Mouse (Mus musculus) adrenal gland, adult 8-10 months (tissue): ENCODE data around the gene Uggt2. TPM values are rescaled to one million over a fixed set of nuclear protein-coding genes. Genes with fewer than 3 reads are reported as not detected.

Source experiments
- DNase-seq: peaks from one replicate; pipeline ENCODE4 v3.0.0; 2022
- total RNA-seq, 4 experiments: library from RNA; stranded (reverse); gene quantifications; 2 replicates each; pipeline ENCODE4 v1.2.4; 2022

The Uggt2 gene
- total RNA-seq, 4 experiments from 2014 or later, result 13.2 to 26.1 (median 19.4) TPM

GRCm38 (mm10) chr14:118980890-118981289 is 118.3 kb downstream of the Uggt2 start:
- DNase-seq, result no peak

DNA sequence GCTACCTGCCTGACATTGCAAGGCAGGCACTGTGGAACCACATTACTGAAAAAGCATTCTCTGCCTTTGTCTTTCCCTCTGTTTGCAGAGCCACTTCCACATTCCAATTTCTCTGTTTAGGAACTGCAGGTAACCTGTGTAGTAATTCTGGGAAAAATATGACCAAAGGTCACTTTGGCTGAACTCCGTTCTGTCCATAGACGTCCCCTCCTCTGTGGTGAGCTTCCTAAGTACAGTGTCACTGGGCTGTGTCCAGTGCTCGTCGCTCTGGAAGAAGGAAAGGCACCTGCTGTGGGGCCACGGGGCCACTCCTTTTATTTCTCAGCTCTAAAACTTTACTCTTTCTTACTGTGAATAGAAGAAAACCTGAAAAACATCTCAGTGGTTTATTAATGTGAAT is 118.9 kb downstream of the Uggt2 start:
- DNase-seq, result no peak

GRCm38 (mm10) chr14:118979571-118980325 is 119.5 kb downstream of the Uggt2 start:
- no peak for DNase-seq

- no peak for DNase-seq
Measured at GRCm38 (mm10) chr14:118977136-118977816, 122.0 kb downstream of the Uggt2 start.

- DNase-seq, result no peak
Measured at GRCm38 (mm10) chr14:118972268-118972667, 127.0 kb downstream of the Uggt2 start.

GRCm38 (mm10) chr14:118967646-118968045 is 131.6 kb downstream of the Uggt2 start:
- no peak for DNase-seq

DNA sequence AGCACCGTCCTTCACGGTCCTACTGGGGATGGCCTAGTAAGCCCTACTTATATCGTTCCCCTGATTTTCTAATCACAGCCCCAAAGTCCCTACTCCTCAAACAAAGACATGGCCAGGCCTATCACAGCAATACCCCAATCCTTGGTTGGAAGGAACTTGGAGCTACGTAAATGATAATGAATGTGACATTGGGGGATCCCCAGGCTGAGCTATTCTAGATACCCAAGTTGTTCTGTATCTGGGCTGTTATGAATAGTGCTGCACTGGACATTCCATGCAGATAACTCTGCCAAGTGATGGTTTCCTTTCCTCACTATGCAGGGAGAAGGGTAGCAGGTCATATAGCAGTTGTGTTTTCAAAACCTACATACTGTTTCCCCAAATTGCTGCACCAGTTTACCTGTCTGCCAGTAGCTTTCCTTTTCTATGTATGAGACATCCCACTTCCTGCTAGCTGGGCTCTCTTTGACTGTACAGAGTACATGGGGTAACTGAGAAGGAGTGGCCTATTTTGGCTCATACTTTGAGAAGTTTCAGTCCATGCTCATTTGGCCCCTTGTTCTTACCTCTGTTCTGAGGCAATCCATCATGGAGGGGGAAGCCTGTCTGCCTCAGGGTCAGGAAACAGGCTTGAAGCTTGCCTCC is 133.8 kb downstream of the Uggt2 start:
- no peak for DNase-seq

GRCm38 (mm10) chr14:118958010-118958409 is 141.2 kb downstream of the Uggt2 start:
- DNase-seq, result no peak

GRCm38 (mm10) chr14:118951912-118952583 is 147.2 kb downstream of the Uggt2 start:
- no peak for DNase-seq

- DNase-seq, result no peak
Measured at GRCm38 (mm10) chr14:118948841-118949240, 150.4 kb downstream of the Uggt2 start.

GRCm38 (mm10) chr14:118944702-118945101 is 154.5 kb downstream of the Uggt2 start:
- no peak for DNase-seq

DNA sequence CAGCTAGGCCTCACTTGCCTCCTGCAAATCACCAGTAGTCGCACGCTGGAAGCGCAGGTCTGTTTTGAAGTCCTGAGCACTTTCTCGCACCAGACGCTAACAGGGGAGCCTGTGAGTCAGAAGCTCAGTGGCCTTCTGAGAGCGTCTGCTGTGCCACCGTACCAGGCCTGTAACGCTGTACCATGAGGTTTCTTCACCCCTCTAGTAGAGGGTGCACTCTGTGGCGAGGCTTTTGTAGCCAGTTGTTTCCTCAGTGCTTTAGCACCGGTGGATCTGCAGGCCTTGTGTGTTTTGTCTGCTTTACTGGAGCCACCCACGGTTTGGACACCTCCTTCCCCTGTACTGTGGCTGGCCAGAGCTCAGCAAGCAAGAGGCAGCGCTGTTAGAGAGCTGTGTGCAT is 157.2 kb downstream of the Uggt2 start:
- no peak for DNase-seq

DNA sequence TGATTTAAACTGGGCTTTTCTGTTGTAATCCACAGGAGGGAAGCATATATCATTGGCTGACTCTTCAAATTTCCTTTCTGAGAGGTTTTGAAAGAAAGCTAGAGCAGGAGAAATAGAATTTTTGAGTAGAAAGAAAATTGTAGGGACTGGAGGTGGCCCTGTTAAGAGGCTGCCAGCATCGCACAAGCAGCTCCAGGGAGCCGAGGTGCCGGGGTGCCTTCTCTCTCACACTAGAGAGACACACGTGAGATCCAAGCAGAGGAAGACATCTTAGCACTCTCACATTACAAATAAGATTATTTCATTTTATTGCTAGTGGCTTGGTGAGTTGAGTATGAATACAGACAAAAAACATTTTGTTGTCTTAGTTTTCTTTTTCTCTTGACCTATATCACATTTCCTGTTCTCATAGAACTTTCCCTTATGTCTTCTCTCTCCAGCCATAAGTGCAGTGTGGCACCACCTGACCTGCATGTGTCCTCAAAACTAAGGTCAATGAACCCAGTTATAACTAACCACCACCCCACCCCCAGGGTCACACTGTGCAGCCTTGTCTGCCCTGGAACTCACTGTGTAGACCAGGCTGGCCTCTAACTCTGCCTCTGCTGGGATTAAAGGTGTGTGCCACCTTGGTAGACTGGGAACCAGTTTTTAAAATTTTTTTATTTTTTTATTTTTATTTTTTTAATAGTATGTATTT is 158.3 kb downstream of the Uggt2 start:
- no peak for DNase-seq

DNA sequence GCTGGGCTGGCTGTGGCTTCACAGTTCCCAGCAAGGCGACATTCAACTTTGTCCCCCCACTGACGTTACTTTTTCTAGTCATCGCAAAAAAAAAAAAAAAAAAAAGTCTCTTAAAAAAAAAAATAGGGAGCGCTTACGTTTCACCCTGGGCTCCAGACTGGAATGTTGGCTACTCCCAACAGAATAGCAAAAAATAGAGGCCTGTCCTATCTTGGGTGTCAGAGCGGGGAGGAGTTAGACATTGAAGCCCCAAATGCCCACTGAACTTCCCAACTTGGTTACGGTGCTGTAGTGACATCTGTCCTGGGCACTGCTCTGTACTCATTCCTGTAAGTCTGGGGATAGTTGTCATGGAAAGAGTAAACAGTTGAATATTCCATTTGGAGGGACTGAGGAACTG is 160.7 kb downstream of the Uggt2 start:
- DNase-seq, result peak; percentile 14

- peak; percentile 99 for DNase-seq
Measured at GRCm38 (mm10) chr14:118937533-118938492, 161.4 kb downstream of the Uggt2 start, which contains the start of gene Dnajc3. Dnajc3 (plus strand) TSS chr14:118937976.

- no peak for DNase-seq
Measured at GRCm38 (mm10) chr14:118936952-118937351, 162.3 kb downstream of the Uggt2 start.

GRCm38 (mm10) chr14:118936236-118936635 is 163.0 kb downstream of the Uggt2 start:
- no peak for DNase-seq
